Mouse (Mus musculus): ENCODE results near the gene Haus7. TPM values are rescaled to one million over a fixed set of nuclear protein-coding genes. Genes with fewer than 3 reads are reported as not detected.

The Haus7 gene
- polyA plus RNA-seq (2017; shearing (Covaris generic)): 10 to 100 TPM; 23.0 to 36.2 TPM

GRCm38 (mm10) chrX:73458877-73459392 is at the start of gene Haus7:
TSS of gene Haus7 (minus strand) at chrX:73459044.

DNA sequence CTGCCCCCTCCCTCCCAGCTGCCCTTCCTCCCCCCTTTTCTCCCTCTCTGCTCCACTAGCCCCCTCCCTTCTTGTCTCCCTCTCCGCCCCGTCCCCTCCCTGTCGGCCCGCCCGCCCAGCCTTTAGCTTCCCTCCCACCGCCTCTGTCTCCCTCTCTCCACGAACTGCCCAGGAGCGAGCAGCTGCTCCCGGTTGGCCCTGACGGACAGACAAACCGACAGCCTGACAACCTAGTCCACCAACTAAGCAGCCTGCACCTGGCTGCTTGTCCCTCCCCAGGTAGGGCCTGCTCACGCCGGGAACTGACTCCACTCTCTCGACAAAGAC is 24.6 kb upstream of the Haus7 start, which contains the start of gene Bgn:
TSS of gene Bgn (plus strand) at position 119 of the 327 bp plus-strand sequence.

DNA sequence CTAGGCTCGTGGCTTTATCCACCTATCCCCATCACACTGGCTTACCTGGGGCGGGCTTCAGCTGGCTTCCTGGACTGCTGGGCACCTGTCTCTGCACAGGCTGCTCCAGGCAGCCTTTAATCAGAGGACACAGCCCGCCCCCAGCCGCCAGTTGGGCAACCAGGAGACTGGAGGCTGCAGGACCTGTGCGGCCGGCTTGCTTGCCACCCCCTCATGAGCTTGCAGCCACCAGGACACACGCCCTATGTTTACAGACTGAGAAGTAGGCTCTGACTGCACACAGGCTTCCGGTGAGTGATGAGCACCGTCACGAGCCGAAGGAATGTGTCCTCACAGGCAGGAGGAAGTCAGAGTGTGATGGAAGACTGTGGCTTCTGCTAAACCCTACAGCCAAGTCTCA is 23.6 kb downstream of the Haus7 start, which contains the start of gene Trex2:
TSS of gene Trex2 (minus strand) at position 93 of the 400 bp plus-strand sequence.

GRCm38 (mm10) chrX:73410880-73411517 is 47.8 kb downstream of the Haus7 start, which contains the start of gene Zfp92:
TSS of gene Zfp92 (plus strand) at chrX:73411096.

DNA sequence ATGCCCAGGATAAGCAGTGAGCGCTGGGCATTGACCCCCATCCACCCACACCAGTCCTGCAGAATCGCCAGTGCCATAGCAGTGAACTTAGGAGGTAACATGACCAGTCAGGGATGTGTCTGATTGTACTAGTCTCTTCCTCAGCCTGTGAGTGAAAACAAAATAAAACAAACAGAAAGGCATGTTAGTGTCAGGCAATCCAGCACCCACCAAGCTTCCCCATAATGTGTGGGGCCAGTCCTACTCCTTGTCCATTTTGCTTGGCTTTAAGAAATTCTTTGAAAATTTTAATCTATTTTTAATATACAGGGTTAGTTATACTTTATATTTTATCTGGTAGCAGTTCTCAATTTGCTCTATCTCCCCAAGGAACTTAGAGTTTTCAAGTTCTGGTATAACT is 60.2 kb downstream of the Haus7 start, which contains the start of gene Gm18336:
TSS of gene Gm18336 (minus strand) at position 101 of the 400 bp plus-strand sequence.

Other genes starting within 250 kb of the Haus7 start
- gene Xlr4b, start 244.7 kb downstream of the Haus7 start, polyA plus RNA-seq (2017; shearing (Covaris generic)): 100 to 1,000 TPM; 126 to 145 TPM
- 10 to 100 TPM; 17.4 to 19.3 TPM for gene F8a, start 230.8 kb downstream of the Haus7 start, polyA plus RNA-seq (2017; shearing (Covaris generic))
- 10 to 100 TPM; 60.1 to 81.5 TPM for gene Xlr4c, start 215.9 kb downstream of the Haus7 start, polyA plus RNA-seq (2017; shearing (Covaris generic))
- under 1 TPM in 1 of 2 experiments, not detected in 1; 0.13 TPM for gene Xlr3c, start 193.7 kb downstream of the Haus7 start, polyA plus RNA-seq (2017; shearing (Covaris generic))
- under 1 TPM in 1 of 2 experiments, not detected in 1; 0.12 TPM for gene Xlr5a, start 166.1 kb downstream of the Haus7 start, polyA plus RNA-seq (2017; shearing (Covaris generic))
- gene Xlr5c, start 166.1 kb downstream of the Haus7 start, polyA plus RNA-seq (2017; shearing (Covaris generic)): not detected
- gene Gm45015, start 122.2 kb downstream of the Haus7 start, polyA plus RNA-seq (2017; shearing (Covaris generic)): not detected
- 10 to 100 TPM in 1 of 2 experiments, 1 to 10 TPM in 1; 8.2 to 11.7 TPM for gene Zfp275, start 116.4 kb downstream of the Haus7 start, polyA plus RNA-seq (2017; shearing (Covaris generic))
- gene Gm18336, start 60.3 kb downstream of the Haus7 start, polyA plus RNA-seq (2017; shearing (Covaris generic)): not detected
- under 1 TPM in 1 of 2 experiments, not detected in 1; 0.25 TPM for gene Zfp92, start 47.9 kb downstream of the Haus7 start, polyA plus RNA-seq (2017; shearing (Covaris generic))
- gene Trex2, start 23.7 kb downstream of the Haus7 start, polyA plus RNA-seq (2017; shearing (Covaris generic)): not detected
- under 1 TPM in 1 of 2 experiments, not detected in 1; 0.06 TPM for gene Bgn, start 24.6 kb upstream of the Haus7 start, polyA plus RNA-seq (2017; shearing (Covaris generic))
- gene Atp2b3, start 44.0 kb upstream of the Haus7 start, polyA plus RNA-seq (2017; shearing (Covaris generic)): not detected
- gene Dusp9, start 180.4 kb upstream of the Haus7 start, polyA plus RNA-seq (2017; shearing (Covaris generic)): 1 to 10 TPM in 1 of 2 experiments, under 1 TPM in 1; 0.25 to 1.1 TPM
- 1 to 10 TPM; 1.2 to 3.8 TPM for gene Pnck, start 201.1 kb upstream of the Haus7 start, polyA plus RNA-seq (2017; shearing (Covaris generic))
- gene Slc6a8, start 214.1 kb upstream of the Haus7 start, polyA plus RNA-seq (2017; shearing (Covaris generic)): under 1 TPM; 0.18 to 0.76 TPM

Data from activated CD4-positive, CD25-positive, alpha-beta regulatory T cell (primary cell).